Mouse (Mus musculus) ES-Bruce4 (cell line): ENCODE measurements around the gene Bcl10.

ENCODE experiments used
- CTCF ChIP-seq: IDR thresholded peaks from one replicate; pipeline ENCODE4 v1.8.1; 2011; ENCODE audit warnings: low read depth, low read length
- POLR2A ChIP-seq: IDR thresholded peaks from one replicate; pipeline ENCODE4 v1.8.1; 2011; ENCODE audit warnings: low read length; ENCODE audit not compliant: insufficient read depth

- no peak for TF ChIP-seq CTCF
- no peak for TF ChIP-seq POLR2A
Measured at GRCm38 (mm10) chr3:145873271-145873670, 49.3 kb upstream of the Bcl10 start.
